Mouse (Mus musculus) thymus, postnatal 4 days (tissue): ENCODE results near the gene Fitm2.
A peak's percentile ranks its signal among the peaks of the same experiment; 100 is the strongest.
"Not testable (repeated sequence)": the region's sequence is repeated elsewhere in the genome, so short reads cannot be mapped to it uniquely, and the experiment has no call there.

Source experiments
- DNase-seq: peaks from one replicate; pipeline ENCODE4 v3.0.0; 2021

The Fitm2 gene

GRCm38 (mm10) chr2:163462801-163463200, 9.6 kb downstream of the Fitm2 start:
- no peak for DNase-seq

DNA sequence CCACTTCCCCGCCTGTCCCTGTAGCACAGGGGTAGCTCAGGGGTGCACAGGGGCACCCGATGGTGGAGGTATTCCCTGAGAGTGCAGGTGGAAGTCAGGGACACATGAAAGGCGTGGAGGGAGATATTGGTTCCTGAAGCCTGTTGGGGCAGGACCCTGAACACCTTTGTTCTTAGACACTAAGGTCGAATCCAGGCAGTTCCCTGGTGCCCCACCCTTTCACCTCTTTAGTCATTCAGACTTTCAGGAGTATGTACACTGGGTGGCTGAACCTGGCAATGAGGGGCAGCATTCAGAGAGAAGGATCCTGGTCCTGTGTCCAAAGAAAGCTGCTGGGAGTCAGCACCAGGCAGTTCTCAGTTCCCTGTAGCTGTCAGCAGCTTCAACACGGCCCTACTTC, 10.0 kb downstream of the Fitm2 start:
- DNase-seq: no peak

DNA sequence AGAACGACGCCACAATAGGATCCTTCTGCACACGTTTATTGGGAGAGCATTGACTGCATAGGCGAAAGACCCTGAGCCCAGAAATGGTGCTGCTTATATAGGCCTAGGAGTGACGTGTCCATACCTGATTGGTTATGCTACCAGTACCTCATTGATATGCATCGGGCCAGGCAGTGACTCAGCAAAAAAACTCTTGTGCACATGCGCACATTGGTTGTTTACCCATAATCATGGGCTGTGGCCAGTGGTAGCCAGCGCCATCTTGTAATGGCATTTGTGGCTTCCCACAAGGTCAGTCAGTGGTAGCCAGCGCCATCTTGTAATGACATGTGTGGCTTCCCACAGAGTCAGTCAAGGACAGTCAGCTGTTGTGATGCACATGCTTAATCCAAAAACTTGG, 11.1 kb downstream of the Fitm2 start:
- not testable (repeated sequence) for DNase-seq

- no peak for DNase-seq
Observed at GRCm38 (mm10) chr2:163460622-163461021, 11.8 kb downstream of the Fitm2 start.

DNA sequence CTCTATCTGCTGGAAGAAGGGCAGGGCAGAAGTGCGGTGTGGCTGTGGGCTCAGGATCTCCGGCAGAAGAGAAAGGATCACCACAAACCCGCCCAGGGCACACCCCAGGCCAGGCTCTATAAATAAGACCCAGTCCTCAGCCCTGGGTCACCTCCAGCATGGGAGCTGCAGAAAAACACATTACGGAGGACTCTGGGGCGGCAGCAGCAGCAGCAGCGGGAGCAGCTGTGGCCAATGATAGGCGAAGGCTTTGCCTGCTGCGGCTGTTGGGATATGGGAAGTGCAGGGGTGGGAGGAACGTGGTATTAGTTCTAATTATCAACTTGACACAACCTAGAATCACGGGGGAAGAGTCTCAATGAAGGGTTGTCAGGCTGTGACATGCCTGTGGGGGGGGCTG, 13.0 kb downstream of the Fitm2 start:
- no peak for DNase-seq

GRCm38 (mm10) chr2:163458539-163459265, 13.7 kb downstream of the Fitm2 start:
- no peak for DNase-seq

DNA sequence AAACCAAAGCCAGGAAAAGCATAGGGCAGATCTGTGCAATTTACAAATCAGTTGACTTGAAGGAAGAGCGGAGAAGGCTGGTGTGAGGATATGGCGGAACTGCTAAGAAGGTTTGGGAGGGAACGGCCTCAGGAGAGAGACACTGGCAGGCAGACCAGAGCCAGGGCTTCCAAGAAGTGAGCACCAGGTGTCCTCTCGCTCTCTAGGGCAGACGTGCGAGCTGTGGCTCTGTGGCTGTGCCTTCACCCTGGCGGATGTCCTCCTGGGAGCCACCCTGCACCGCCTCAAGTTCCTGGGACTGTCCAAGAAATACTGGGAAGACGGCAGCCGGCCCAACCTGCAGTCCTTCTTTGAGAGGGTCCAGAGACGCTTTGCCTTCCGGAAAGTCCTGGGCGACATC, 19.1 kb downstream of the Fitm2 start:
- DNase-seq: no peak

DNA sequence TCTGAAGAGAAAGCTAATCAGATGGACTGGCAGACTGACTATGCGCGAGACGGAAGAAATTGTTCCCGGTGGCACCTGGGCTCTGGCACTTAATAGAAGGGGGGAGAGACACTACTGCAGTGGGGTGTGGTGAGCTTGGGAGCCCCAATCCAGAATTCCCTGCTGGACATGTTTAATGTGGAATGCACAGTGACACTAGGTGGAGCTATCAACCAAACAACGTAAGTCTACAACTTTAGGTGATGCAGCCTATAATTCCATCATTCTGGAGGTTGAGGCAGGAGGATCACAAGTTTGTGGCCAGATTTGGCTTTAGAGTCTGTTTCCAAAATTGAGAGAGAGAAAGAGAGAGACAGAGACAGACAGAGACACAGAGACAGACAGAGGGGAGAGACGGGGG, 19.7 kb downstream of the Fitm2 start:
- no peak for DNase-seq

- no peak for DNase-seq
Observed at GRCm38 (mm10) chr2:163450668-163451295, 21.6 kb downstream of the Fitm2 start.

GRCm38 (mm10) chr2:163449276-163449675, 23.2 kb downstream of the Fitm2 start:
- DNase-seq: no peak

GRCm38 (mm10) chr2:163447375-163447774, 25.1 kb downstream of the Fitm2 start:
- DNase-seq: no peak

- DNase-seq: no peak
Observed at GRCm38 (mm10) chr2:163444017-163444416, 28.4 kb downstream of the Fitm2 start.

DNA sequence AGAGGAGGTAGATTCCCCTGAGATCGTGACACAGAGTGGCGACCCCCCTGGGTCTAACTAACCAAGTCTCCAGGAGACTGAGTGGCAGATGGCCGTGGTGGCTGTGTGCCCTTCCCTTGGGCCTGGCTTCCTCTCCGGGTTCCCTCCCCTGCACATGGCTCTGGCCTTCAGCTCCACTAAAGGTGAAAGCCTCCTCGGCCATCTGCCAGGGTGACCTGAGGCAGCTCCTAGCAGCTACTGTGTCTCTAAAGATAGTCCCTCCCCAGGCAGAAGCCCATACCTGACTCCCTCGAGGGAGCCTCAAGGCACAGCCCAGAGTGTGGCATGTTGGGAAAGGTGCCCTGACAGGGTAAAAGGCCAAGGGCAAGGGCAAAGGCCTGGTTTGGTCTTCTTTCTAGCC, 28.9 kb downstream of the Fitm2 start:
- no peak for DNase-seq

DNA sequence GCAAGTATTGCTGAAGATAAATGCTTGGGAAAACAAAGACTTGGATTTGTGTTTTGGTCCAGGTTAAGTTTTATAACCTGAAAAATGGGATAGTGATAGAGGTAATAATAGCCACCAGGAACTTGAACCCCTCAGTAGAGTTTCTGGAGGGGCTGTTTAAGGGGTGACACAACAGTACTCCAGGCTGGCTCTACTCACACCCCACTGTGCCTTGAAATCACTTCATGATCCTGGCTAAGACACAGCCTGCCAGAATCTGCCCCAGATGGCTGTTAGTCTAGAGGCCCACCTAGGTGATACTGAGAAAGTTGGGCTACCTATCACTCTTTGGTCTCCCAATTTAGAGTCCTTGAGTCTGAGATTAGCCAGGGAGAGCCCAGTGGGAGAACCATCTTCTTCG, 32.9 kb downstream of the Fitm2 start:
- no peak for DNase-seq

- peak; percentile 50 for DNase-seq
Observed at GRCm38 (mm10) chr2:163438619-163439451, 33.6 kb downstream of the Fitm2 start.

- no peak for DNase-seq
Observed at GRCm38 (mm10) chr2:163438246-163438618, 34.2 kb downstream of the Fitm2 start, which contains the start of gene Gdap1l1. TSS of gene Gdap1l1 (plus strand) at chr2:163438476.

DNA sequence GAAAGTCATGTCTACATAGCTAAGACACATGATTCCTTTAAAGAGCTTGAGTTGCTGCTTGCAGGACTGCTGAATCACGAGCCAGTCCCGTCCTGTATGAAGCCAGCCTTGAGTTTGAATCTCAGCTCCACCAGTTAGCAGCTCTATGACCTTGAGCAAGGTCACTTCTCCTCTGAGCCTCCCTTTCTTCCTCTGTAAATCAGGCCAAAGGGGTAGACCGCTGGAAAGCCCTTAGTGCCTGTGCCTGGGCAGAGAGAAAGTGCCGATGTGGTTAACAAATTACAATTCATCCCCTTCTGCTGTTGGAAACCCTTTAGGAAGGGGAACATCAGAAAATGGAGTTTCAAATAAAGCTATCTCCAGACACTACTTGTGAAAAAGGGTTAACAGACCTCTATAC, 34.6 kb downstream of the Fitm2 start:
- DNase-seq: no peak

DNA sequence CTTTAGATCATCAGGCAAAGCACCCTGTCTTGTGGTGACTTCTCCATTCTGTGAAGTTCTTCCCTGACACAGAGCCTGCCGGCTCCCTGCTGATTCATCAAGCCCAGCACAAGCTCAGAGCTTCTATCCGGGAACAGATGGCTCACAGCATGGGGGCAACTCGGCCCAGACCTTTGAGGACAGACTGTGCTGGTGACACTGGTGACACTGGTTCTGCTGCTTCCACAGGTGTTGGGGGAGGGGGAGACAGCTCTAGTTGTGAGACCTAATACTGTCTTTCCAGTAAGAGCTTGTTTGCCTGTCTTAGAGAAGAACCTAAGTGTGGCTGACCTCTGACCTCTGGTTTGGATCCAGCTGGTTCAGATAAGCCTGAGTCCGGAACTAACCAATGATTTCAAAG, 38.5 kb downstream of the Fitm2 start:
- DNase-seq: no peak

GRCm38 (mm10) chr2:163431289-163431688, 41.1 kb downstream of the Fitm2 start:
- no peak for DNase-seq

GRCm38 (mm10) chr2:163428346-163429011, 44.0 kb downstream of the Fitm2 start:
- no peak for DNase-seq

GRCm38 (mm10) chr2:163424597-163424996, 47.8 kb downstream of the Fitm2 start, which contains the start of gene Oser1:
TSS of gene Oser1 (minus strand) at chr2:163424697.
- DNase-seq: no peak

DNA sequence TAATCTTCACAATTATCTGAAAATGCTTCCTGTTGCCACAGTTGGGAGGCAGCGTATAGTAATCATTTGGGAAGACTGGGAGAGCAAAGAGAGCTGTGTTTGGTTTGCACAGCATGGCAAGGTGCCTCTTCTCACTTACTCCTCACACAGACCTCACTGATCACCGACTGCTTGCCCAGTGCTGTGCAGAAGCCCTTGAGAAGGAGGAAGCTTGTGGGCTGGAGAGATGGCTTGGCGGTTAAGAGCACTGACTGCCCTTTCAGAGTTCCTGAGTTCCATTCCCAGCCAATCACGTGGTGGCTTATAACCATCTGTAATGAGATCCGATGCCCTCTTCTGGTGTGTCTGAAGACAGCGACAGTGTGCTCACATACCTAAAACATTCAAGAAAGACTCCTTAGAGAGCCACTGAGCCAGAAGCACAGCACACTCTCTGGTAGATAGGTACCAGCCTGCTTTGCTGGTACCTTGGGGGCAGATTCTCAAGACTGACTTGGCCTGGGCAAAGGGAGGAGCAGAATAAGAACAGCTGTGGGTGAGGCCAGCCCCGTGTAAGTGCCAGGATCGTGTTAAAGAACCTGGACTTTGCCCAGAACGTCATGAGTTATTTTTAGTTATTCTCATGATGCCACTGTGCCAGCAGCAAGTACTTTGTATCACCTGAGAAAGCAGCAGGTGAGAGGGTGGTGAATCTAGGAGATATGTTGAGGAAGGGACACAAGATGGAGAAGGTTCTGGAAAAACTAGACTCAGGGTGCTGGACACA, 49.4 kb downstream of the Fitm2 start:
- DNase-seq: no peak
